Mouse (Mus musculus) CD4-positive, CD25-positive, alpha-beta regulatory T cell, adult 4 months (primary cell): ENCODE results near the gene Edil3. TPM values are rescaled to one million over a fixed set of nuclear protein-coding genes. Genes with fewer than 3 reads are reported as not detected.

Experiments used
- ATAC-seq: one replicate; pipeline ENCODE4 v1.8.0; 2017
- polyA plus RNA-seq, 2 experiments: library from polyadenylated mRNA; unstranded; fragments of 100-300 nt; shearing (Covaris generic); gene quantifications; one replicate each; pipeline ENCODE4 v1.2.1; 2017

The Edil3 gene
- polyA plus RNA-seq, 2 experiments from 2014 or later, result 0.43 TPM; not detected in 1

DNA sequence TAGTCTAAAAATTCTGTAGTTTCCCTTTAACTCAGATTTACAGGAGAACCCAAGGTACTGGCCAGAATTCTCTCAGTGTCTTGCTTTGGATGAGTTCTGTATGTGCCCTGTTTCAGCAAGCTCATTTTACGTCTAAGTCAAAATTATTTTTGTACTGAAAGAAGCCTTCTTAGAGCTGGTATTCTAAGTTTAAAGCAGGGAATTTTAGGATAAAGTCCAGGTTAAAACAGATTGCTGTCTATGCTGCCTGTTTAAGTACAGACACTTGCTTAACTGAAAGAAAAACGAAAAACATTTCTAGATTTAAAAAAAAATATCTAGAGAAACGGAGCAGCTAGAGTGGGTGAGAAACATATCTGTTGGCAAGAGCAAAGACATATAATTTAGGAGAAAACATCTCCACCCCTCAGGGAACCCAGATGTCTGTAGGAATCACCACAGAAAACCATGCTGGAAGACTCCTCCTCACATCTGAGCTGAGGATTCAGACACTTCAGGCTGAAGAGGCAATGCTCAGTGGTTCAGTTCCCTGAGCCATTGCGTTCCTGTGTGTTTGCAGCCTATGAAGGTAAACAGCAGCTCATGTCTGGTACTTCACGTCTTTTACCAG is 465.5 kb downstream of the Edil3 start:
- no peak for ATAC-seq

DNA sequence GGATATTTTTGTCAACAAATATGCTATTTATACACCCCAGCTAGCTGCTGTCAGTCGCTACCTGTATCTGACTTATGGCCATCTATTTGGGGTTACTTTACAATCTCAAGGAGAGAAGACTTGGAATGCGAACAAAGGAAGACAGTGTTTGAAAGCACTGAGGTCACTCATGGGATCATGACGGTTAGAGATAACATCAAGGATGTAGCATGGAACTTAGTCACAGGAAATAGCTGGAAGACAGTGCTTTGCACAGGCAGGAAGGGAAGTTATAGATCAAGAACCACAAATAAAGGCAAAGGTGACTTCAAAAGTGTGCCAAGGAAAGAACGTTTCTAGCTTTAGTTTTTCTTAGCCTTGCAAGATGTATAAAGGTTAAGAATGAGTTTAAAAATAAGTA is 466.9 kb downstream of the Edil3 start:
- no peak for ATAC-seq

DNA sequence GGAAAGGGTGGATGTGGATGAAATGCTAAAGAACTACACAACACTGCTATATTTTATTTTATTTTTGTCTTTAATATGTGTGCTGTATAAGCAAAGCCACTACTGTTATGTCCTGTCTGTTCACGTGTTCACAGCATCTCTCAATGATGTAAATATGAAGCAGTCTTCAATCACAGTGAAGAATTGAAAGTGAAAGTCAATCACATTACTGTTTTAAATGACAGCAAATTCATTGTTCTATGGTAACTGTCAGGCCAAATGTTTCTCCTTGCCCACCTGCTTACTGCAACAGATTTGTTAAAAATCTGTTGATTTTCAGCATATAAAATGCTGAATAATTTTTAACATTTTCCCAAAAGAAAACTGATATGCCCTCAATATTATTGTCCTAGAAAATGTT is 499.9 kb downstream of the Edil3 start:
- ATAC-seq, result peak; percentile 83

DNA sequence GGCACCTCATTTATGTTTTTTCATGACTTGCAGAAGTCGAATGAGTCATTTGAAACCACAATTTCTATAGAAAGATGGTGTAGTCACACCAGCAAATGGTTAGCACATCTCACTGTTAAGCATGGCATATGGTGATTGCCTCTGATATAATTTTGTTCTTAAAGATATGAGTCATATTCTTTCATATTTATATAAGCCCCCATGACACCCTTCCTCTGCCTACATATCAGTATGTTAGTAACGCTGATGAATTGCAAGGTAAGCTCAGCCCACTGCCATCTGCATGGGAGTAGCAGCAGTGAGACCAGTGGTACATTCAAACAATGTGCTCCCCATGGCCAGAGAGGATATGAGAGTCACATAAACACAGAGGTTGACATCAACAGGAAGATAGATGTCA is 503.0 kb downstream of the Edil3 start:
- ATAC-seq, result peak; percentile 35

DNA sequence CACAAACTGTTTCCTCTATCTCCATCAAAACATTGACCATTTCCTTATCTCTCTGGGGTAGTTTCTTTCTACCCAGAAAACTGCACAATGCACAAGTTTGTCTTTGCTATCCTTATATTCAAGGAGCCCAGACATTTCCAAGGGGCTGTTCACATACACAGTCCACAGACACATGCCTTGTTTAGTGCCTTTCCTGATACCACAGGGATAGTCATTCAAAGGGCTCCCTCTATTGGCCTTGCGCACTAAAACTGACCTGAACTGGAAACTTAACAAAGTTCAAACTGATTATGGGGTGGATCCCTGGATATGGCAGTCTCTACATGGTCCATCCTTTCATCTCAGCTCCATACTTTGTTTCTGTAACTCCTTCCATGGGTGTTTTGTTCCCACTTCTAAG is 513.2 kb downstream of the Edil3 start:
- peak; percentile 45 for ATAC-seq

DNA sequence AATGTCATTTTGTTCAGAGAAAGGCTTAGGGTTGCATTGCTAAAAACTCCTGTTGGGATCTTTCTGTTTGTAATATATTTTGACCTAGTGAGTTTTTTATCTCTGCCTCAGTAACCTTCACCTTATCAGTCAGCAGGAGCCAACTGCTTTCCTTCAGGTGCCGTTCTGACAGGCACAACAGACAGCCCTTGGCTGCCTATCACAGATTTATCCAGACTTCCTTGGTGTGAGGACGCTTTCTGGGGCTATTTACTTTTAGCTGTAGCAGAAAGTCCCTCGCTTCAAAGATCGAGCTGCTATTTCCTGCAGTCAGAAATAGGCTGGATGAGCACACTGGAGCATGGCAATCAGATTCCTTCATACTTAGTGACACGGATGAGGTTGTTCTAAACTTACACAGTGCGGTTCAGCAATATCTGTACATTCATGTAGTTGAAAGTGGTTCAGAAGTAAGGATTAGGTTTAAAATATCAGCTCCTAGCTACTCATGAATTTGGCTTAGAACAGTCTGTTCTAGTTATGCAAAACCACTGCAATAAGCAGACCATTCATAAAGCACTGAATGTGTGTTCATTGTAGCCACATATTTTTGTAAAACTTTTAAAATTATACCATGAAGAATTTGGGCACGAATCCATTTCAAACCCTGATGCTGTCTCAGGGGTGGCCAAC is 514.8 kb downstream of the Edil3 start:
- no peak for ATAC-seq

DNA sequence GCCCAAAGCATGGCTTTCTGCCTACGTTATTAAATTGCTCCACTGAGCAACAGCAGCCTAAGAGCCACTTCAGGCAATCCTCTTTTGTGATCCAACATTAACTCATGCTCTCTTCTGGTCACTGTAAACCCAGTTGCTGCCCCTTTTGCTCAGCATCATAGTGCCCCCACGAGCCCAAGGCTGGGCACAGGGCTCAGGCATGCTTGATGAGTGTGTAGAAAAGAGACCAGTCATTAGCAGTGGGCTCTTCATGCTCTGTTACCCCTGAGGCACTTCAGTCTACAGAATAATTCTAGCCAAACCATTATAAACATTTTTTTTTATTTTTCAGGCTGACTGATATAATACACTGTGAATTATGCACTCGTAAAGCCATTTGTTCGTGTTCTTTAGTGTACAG is 517.8 kb downstream of the Edil3 start:
- ATAC-seq, result no peak

DNA sequence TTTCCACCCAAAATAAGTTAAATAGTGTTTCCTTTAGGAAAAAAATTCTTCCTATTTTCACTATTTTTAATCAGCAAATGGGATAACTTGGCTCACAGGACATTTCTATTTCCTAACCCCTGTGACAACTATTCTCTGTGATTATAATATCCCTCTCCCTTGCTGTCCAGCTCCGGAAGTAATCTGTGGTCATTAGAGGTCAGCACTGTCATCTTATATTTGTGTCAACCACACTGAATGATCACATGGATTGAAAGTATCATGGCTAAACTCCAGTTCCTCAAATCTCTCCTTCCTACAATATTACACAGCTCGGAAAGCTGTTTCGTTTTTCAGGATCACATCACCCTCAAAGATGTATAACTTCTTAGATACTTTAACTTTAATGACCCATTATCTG is 518.5 kb downstream of the Edil3 start:
- no peak for ATAC-seq

DNA sequence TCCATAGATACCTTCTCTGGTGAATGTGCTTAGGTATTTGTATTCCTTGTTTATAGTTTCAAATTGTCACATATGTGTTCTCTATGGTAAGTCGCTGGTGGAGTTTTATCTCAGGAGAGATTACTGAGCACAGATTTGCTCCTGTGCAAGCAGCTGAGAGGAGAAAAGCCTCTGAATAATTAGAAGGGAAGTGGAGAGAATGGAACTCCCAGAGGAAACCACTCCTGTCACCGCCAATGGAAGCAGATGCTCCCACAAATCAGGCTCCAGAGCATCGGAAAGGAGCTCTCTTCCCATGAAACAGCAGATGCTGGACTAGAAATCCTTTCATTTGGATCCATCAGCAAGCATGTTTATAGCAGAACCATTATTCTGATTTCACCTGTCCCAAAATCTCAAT is 534.0 kb downstream of the Edil3 start:
- no peak for ATAC-seq

DNA sequence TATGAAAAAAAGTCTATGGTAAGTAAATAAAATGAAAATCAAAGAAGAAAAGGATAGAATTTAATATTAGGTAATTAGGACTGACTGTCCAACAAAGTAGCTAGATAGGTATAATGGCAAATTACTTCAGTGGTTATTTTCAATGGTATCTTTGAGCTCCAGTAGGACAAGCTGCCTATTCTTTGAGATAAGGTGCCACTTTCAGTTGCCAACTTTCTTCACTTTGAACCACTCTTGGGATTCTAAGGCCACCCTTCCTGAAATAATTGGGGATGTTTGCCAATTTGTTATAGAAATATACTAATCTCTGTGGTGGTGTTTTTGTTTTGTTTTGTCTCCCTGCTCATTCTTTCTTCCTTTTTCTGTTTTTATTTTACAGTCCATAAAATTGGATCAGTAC is 537.1 kb downstream of the Edil3 start:
- ATAC-seq, result no peak

DNA sequence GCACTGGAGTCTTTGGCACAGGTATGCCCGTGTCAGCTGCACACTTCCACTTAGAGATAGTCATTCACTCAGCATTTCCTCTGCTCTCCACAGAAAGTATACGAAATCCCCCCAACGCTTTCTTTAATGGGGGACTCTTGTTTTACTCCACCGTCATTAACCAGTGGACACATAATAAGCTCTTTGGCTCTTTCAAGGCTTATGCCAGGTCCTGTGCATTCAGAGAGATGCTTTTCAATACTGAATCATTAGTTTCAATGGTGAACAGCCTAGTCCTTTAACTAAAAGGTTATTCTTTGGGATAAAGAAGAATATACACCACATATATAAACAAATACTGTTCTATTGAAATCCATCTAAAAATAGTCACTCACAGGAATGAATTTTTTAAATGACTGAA is 541.0 kb downstream of the Edil3 start:
- no peak for ATAC-seq

DNA sequence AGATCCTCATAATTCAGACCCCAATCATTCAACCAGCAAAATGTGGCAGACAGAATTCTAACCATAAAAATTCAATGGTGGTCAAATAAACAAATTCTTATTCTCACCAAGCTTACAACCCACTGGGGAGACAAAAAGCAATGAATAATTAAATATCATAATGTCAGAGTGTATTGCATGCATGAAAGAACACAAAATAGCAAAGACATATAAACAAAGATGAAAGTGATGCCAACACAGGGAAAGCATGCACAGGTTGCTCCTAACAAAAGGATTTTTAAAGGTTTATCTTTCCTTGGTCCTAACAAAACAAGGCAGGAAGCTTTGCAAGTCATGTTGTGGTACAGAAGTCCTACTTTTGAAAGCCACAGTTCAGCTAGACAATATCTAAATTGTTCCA is 550.0 kb downstream of the Edil3 start:
- no peak for ATAC-seq

DNA sequence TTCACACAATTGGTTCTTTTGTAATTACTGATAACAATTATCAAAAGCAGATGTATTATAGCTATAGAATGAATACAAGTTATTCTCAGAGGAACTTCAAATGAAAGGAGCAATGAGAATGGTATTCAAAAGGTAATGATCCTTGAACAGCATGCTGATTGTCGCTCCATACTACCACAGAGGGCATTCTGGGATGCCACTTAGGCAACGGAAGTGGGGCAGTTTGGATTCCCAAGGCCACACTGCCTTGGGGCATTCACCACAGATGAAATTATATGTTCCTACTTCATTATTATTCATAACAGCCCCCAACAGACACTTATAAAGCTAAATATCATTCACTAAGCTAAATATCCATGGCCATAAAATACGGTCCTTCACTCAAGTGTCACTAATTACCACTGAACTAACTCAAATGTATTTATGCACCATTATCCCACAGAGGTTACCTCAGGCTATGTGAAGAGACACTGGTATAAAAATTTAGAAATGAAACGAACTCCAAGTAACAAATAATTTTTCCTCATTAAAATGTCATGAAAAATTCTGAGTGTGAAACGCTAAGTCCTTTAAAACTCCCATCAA is 550.5 kb downstream of the Edil3 start:
- ATAC-seq, result no peak
